Mouse (Mus musculus): ENCODE results near the gene Coq7. TPM values are rescaled to one million over a fixed set of nuclear protein-coding genes. Genes with fewer than 3 reads are reported as not detected.

Gene Coq7
- polyA plus RNA-seq, 1 experiment from 2014 or later: 90.4 TPM

DNA sequence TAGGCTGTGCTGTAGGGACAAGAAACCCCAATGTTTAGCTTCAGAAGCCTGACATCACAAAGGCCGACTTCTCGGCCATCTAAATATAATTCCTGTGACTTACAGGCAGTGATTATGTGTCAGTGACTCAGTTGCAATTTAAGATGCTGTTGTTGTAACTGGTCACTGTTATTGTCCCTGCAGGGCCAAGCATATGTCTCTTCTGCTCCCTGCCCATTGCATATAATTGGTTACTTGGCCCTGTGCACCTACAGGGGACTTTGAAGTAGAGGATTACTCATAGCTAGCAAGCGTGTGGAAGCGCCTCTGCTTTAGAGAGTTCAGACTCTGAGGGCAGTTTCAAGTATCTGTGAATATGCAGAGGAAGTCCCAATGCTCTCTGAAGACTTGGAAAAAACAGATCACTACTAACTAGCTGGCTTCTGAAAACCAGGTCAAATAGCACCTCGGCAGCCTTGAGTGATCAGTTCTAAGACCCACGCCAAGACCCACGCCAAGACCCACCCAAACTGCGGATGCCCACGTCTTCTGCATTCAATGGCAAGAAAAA, 52.9 kb downstream of the Coq7 start:
- H3K27ac ChIP-seq: no peak overlapping the region
- no peaks in the 10 kb centered on the region for H3K27me3 ChIP-seq
- no peak overlapping the region for H3K4me3 ChIP-seq
- no peaks in the 10 kb centered on the region; the same call in 1 of the 2 replicates for H3K9me3 ChIP-seq (replicated peaks)
- 89% methylated on average over 9 of the region's 9 CpGs for WGBS
- no peak for ATAC-seq (ENCODE audit: low FRiP score)
- no peak overlapping the region for H3K9ac ChIP-seq
- no peaks in the 10 kb centered on the region for H3K4me1 ChIP-seq
- H3K4me2 ChIP-seq (replicated peaks): no peak overlapping the region
- no peaks in the 10 kb centered on the region for H3K36me3 ChIP-seq

- Histone ChIP-seq H3K27me3 (no peaks in the 10 kb centered on the region), H3K4me3 (no peak overlapping the region), H3K9ac (no peak overlapping the region), H3K9me3 (replicated peaks) (no peaks in the 10 kb centered on the region; the same call in 1 of the 2 replicates), H3K4me2 (replicated peaks) (no peak overlapping the region), H3K36me3 (no peaks in the 10 kb centered on the region), H3K4me1 (no peaks in the 10 kb centered on the region), H3K27ac (no peak overlapping the region)
- 66% methylated on average over 3 of the region's 3 CpGs for WGBS
- ATAC-seq (ENCODE audit: low FRiP score): no peak
Measured at GRCm38 (mm10) chr7:118478835-118479312, 54.3 kb downstream of the Coq7 start.

DNA sequence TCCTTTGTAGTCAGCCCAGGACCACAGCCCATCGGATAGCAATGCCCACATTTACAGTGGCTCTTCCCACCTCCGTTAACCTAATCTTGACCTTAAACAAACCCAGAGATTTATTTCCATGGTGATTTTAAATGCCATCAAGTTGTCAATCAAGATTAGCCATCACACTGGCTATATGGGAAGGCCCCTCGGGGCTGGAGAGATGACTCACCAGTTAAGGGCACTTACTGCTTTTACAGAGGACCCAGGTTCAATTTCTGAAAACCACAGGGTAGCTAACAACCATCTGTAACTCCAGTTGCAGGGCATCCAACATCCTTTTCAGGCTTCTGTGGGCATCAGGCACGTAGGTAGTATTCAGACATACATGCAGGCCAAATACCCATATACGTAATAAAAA, 56.7 kb downstream of the Coq7 start:
- no peaks in the 10 kb centered on the region for H3K4me1 ChIP-seq
- H3K27ac ChIP-seq: no peak overlapping the region
- H3K9me3 ChIP-seq (replicated peaks): no peaks in the 10 kb centered on the region; the same call in 1 of the 2 replicates
- WGBS: 82% methylated on average over 5 of the region's 5 CpGs
- no peak overlapping the region for H3K4me3 ChIP-seq
- ATAC-seq (ENCODE audit: low FRiP score): no peak
- no peaks in the 10 kb centered on the region for H3K27me3 ChIP-seq
- H3K4me2 ChIP-seq (replicated peaks): no peak overlapping the region
- H3K36me3 ChIP-seq: no peaks in the 10 kb centered on the region
- H3K9ac ChIP-seq: no peak overlapping the region

DNA sequence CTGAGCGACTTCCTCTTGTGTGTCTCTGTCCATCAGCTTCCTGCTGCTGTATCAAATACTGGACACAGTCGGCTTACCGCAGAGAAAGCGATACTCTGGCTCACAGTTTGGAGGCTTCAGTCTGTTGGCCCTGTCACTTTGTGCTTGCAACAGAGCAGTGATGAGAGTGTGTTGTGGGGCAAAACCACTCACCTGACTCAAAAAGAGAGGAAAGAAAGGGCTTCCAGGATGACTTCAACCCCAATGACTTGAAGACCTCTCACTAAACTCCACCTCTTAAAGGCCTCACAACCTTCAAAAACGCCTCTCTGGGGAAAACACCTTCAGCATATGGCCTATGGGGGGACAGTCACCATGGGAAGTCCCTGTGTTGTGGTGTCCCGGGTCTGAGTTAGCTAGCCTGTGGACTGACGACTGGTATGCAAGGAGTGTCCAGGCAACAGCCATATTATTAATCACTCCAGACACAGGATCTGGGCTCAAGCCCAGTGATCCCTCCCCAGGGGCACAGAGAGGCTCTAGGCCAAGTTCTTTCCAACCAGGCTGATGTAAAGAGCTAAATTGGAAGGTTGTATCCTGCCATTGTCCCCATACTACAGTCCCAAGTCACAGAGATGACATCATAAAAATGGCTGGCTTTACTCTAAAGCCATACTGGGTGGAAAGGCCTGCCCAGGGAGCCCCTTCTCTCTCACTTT, 58.0 kb downstream of the Coq7 start:
- Histone ChIP-seq H3K36me3 (no peaks in the 10 kb centered on the region), H3K27me3 (no peaks in the 10 kb centered on the region), H3K4me3 (no peak overlapping the region), H3K9ac (no peak overlapping the region), H3K27ac (no peak overlapping the region), H3K9me3 (replicated peaks) (no peaks in the 10 kb centered on the region; the same call in 1 of the 2 replicates), H3K4me2 (replicated peaks) (no peak overlapping the region), H3K4me1 (no peaks in the 10 kb centered on the region)
- 80% methylated on average over 7 of the region's 7 CpGs for WGBS
- no peak for ATAC-seq (ENCODE audit: low FRiP score)

DNA sequence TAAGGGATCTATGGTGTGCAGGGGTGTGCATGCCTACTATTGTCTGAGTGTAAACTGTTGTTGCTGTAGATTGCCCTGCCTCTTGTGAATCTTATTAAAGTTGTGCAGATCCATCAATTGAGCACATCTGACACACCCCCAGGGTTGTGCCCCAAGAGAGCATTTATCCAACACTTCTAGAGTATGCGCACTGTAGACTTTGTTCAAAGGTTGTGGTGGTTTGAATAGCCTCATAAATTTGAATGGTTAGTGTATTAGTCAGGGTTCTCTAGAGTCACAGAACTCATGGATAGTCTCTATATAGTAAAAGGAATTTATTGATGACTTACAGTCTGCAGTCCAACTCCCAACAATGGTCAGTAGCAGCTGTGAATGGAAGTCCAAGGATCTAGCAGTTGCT, 60.3 kb downstream of the Coq7 start:
- H3K4me3 ChIP-seq: no peak overlapping the region
- H3K9ac ChIP-seq: no peak overlapping the region
- H3K27ac ChIP-seq: no peak overlapping the region
- H3K4me1 ChIP-seq: no peaks in the 10 kb centered on the region
- no peak overlapping the region for H3K4me2 ChIP-seq (replicated peaks)
- no peaks in the 10 kb centered on the region; the same call in 1 of the 2 replicates for H3K9me3 ChIP-seq (replicated peaks)
- 75% methylated on average over 1 of the region's 1 CpGs for WGBS
- no peak for ATAC-seq (ENCODE audit: low FRiP score)
- H3K27me3 ChIP-seq: no peaks in the 10 kb centered on the region
- no peaks in the 10 kb centered on the region for H3K36me3 ChIP-seq

DNA sequence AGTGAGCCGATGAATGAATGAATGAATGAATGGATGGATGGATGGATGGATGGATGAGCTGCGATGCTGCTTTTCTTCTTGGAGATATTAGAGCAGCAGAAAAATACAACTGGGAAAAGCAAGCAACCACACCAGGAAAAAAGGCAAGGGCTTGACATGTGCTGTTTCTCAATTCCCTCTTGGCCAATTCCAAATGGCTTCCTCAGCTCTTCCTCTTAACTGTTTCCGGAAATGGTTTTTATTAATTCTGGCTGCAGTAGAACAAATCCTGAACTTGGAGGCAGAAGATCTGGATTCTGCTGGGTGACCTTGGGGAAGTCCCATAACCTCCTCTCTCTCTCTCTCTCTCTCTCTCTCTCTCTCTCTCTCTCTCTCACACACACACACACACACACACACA, 65.1 kb downstream of the Coq7 start:
- Histone ChIP-seq H3K9ac (no peak overlapping the region), H3K4me2 (replicated peaks) (no peak overlapping the region), H3K4me3 (no peak overlapping the region), H3K9me3 (replicated peaks) (no peaks in the 10 kb centered on the region), H3K27ac (no peak overlapping the region), H3K27me3 (no peaks in the 10 kb centered on the region), H3K4me1 (peaks cover 12% of the 10 kb centered on the region), H3K36me3 (no peaks in the 10 kb centered on the region)
- WGBS: 92% methylated on average over 3 of the region's 3 CpGs
- ATAC-seq (ENCODE audit: low FRiP score): no peak

DNA sequence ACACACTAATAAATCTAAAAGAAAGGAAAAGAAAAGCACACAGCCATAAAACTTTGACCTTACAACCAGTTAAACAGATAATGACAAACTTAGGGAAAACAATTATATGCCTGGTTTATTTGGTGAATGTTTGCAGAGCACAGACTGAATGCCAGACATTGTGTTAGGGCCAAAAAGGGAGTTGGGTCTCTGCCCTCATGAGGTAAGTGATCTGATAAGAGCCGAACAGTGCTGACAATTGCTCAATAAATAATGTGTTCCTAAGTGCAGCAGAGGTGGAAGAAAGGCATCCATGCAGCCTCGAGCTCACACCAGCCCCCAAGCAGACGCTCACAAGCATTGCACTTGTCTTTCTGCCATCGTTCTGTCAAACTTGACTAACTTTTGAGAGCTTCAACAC, 68.7 kb downstream of the Coq7 start:
- Histone ChIP-seq H3K4me2 (replicated peaks) (no peak overlapping the region), H3K27ac (no peak overlapping the region), H3K9ac (no peak overlapping the region), H3K9me3 (replicated peaks) (no peaks in the 10 kb centered on the region), H3K36me3 (no peaks in the 10 kb centered on the region), H3K4me3 (no peak overlapping the region), H3K27me3 (no peaks in the 10 kb centered on the region), H3K4me1 (peaks cover 31% of the 10 kb centered on the region)
- 72% methylated on average over 4 of the region's 4 CpGs for WGBS
- no peak for ATAC-seq (ENCODE audit: low FRiP score)

DNA sequence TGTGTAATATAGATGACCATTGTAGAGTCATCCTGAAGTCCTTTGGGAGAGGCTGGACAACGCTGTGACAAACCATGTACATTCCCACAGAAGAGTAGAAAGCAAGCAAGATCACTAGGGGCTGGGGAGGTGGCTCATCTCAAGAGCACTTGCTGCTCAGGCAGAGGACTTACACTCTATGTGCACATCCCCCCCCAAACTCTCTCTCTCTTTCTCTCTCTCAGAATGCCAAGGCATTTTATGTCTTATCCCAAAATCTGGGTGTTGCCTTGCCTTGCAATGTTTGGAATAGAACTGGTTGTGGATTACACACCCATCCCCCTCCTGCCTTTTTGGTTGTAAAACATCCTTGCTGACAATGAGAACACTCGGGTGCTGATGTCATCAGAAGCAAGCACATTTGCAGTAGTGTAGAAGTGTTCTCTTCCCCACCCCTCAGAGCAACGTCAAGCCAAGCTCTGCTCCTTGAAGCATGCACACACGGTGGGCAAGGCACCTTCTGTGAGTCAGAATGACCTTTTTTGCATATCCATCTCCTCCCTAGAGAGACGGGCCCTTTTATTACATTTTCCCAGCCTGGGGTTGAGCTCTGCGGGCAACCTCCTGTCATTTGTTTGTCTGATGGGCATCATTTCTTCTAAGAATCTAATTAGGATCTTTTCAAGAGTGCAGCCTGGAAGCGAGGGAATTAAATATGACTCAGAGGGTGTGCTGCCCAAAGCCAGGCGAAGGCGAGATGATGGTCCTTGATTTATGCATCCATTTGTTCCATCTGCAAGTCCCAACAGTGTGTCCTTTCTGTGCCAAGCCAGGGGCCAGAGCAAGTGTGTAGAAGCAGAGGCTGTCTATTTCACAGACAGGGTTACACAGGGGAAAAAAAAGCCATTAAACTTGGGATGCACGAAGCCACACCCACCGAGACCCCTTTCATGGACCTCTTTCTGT, 70.1 kb downstream of the Coq7 start:
- H3K27ac ChIP-seq: no peak overlapping the region
- H3K36me3 ChIP-seq: no peaks in the 10 kb centered on the region
- 35% methylated on average over 11 of the region's 11 CpGs for WGBS
- no peaks in the 10 kb centered on the region for H3K27me3 ChIP-seq
- no peak overlapping the region for H3K9ac ChIP-seq
- no peak overlapping the region for H3K4me2 ChIP-seq (replicated peaks)
- peak; percentile 79 for ATAC-seq (ENCODE audit: low FRiP score)
- no peak overlapping the region for H3K4me3 ChIP-seq
- no peaks in the 10 kb centered on the region for H3K9me3 ChIP-seq (replicated peaks)
- H3K4me1 ChIP-seq: peaks cover 31% of the 10 kb centered on the region

DNA sequence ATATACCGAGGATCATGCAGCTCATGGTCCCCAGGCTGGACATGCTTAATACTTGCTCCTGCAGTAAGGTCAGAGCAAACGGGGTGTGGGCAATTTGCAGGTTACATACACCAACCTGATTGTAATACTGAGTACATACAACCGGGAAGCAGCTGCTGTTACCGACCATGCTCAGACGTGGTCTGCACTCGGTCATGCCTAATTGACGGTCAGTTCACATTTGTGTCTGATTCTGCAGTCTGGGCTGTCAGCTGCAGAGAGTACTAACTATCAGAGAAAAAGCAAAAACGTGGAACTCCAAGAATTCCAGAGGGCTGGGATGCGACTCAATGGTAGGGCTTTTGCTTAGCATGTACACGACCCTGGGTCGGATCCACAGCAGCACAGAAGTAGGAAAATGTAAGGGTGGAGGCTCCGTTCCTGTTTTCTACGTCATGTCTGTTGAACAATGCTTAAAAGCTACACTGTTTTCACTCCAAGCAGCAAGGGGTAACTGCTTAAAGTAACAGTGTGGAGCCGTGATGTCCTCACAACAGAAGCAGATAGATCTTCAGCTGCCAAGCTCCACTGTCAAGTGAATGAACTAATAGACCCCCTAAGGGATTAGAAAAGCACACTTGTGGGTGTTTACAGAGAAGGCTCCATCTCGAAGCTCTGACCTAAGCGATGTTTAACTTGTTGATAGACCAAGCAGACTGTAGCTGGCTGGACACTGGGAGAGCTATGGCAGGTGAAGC, 71.6 kb downstream of the Coq7 start:
- no peak overlapping the region for H3K4me2 ChIP-seq (replicated peaks)
- H3K9ac ChIP-seq: no peak overlapping the region

More for the DNA sequence above, 71.6 kb downstream of the Coq7 start:
- H3K4me3 ChIP-seq: no peak overlapping the region
- H3K4me1 ChIP-seq: peaks cover 26% of the 10 kb centered on the region
- ATAC-seq (ENCODE audit: low FRiP score): no peak
- no peaks in the 10 kb centered on the region for H3K36me3 ChIP-seq
- no peaks in the 10 kb centered on the region for H3K9me3 ChIP-seq (replicated peaks)
- no peaks in the 10 kb centered on the region for H3K27me3 ChIP-seq
- no peak overlapping the region for H3K27ac ChIP-seq
- 41% methylated on average over 16 of the region's 16 CpGs for WGBS

All from hindbrain, embryonic 12.5 days (tissue).